Mouse (Mus musculus) erythroid progenitor cell, adult 5-6 weeks (primary cell): ENCODE results near the gene Ssmem1. TPM values are rescaled to one million over a fixed set of nuclear protein-coding genes. Genes with fewer than 3 reads are reported as not detected.

Experiments
- ATAC-seq: replicated peaks from 2 replicates; pipeline ENCODE4 v1.8.0; 2016; ENCODE audit warnings: moderate number of reproducible peaks, mild to moderate bottlenecking, moderate TSS enrichment, inconsistent platforms; ENCODE audit not compliant: poor library complexity, low FRiP score, severe bottlenecking
- total RNA-seq, 2 experiments: library from RNA; stranded (forward) in 1 of 2; stranded (reverse) in 1 of 2; fragments of 150-400 nt in 1 of 2; fragments of 186-747, 209-891 nt in 1 of 2; gene quantifications; 2 replicates each; pipeline versions ENCODE4 v1.2.3 to v1.2.4; 2015 to 2017; ENCODE audit warnings: low replicate concordance in 2 of 2

The Ssmem1 gene
- total RNA-seq, 2 experiments from 2014 or later: not detected

GRCm38 (mm10) chr6:30551644-30552580 lies 42.3 kb downstream of the Ssmem1 start:
- ATAC-seq: no peak

- no peak for ATAC-seq
Observed at GRCm38 (mm10) chr6:30552628-30553027, 43.0 kb downstream of the Ssmem1 start.

DNA sequence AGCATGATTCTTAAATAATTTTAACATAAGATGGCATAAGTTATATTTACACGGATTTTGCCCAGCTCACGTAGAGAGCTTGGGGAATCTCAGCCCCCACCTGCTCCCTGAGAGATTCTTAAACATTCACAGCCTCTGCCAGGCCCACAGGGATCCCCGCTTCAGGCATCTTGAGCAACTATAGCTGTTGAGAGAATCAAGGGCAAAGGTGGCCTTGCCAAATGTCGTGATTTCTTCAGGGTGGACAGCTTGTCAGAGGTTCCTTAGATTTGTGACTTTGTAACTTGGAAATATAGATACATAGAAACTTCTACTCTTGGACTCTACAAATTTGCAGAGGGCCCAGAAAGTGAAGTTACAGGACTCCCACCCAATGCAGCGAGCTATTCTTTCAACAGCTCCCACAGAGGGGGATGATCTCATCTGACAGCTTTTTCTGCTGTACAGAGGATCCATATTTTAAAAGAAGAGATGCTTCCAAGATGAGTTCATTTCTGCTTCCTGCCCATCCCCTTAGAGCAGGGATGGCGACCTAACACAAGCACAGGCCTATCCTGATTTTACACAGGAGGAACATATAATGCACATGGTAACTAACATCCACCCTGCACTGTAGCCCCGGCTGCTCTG lies 43.8 kb downstream of the Ssmem1 start:
- ATAC-seq: no peak

- no peak for ATAC-seq
Observed at GRCm38 (mm10) chr6:30554092-30554491, 44.4 kb downstream of the Ssmem1 start.

DNA sequence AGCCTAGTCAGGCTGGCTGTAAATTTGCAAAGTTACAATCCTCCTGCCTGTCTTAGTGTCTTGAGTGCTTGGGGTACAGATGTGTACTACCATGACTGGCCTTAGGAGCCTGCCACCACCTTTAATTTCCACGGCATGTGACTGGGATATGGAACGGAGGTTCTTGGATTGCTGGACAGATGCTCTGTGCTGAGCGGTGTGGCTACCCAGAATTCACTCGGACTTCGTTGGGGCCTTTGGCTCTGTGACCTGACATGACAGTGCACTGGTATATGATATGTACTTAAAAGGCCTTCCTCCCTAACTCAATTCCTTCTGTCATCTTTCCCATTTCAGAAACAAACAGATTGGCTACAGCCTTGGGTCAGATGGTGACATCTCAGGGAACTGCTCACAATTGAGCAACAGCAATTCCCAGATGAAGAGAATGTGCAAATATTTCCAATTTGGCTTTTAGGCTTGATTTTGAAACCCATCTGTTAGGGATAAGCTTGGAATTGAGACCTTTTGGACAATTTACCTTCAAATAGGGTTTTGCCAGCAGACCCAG lies 45.0 kb downstream of the Ssmem1 start:
- ATAC-seq: no peak

GRCm38 (mm10) chr6:30556080-30556479 lies 46.4 kb downstream of the Ssmem1 start:
- no peak for ATAC-seq

DNA sequence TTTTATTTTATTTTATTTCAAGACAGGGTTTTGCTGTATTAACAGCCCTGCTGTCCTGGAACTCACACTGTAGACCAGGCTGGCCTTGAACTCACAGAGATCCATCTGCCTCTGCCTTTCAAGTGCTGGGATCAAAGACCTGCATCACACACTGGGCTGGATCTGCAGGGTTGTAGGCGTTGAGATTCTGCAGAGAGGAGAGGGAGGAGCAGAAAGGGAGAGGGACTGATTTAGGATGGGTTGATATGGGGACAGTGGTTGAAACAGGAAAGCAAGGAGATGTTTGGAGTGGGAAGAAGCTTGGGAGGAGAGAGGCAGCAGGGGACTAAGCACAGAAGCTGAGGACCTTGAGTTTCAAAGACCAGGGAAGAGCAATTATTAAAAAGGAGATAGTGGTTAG lies 50.1 kb downstream of the Ssmem1 start:
- ATAC-seq: no peak

GRCm38 (mm10) chr6:30562132-30562531 lies 52.5 kb downstream of the Ssmem1 start:
- ATAC-seq: no peak

DNA sequence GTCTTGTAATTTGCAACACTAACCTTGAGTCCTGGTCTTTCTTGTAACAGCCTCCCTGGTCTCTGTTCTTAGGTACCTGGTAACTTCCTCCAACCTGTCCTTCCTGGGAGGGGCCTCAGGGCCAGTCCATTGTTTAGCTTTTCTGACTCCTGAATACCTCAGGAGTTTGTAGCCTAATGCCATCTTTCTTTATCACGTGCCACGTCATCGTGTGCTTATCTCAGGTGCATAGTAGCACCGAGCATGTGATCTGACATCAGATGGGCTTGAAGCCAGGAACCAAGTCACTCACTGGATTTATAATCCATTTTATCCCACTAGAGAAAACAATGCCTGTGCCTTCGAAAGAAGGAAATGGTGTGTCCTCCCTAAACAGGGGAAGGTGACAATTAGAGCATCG lies 53.9 kb downstream of the Ssmem1 start:
- no peak for ATAC-seq

- ATAC-seq: no peak
Observed at GRCm38 (mm10) chr6:30564051-30564450, 54.4 kb downstream of the Ssmem1 start.

DNA sequence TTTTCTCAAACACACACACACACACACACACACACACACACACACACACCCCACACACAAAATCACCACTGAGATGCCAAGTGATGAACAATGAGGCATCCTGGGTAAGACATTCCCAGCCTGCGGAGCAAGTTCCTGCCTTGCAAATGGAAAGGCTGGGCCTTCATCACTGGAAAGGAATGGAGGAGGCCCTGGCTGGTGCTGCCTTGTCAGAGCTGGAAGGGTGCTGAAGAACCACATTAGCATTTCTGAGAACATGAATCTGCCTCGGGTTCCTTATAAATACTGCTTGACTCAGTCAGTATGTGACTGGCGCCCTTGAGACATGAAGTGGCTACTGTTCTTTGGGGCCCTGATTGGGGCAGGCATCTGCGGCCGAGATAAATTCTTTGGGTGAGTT lies 58.4 kb downstream of the Ssmem1 start, which contains the start of gene Cpa4:
Gene Cpa4 (plus strand): TSS at position 301 of the 400 bp plus-strand sequence.
- no peak for ATAC-seq

GRCm38 (mm10) chr6:30569331-30569730 lies 59.7 kb downstream of the Ssmem1 start:
- ATAC-seq: no peak

Other genes starting within 250 kb of the Ssmem1 start
- 26.8 and 29.9 TPM in 2 replicates for gene Ube2h, start 205.3 kb upstream of the Ssmem1 start, total RNA-seq (2015; ENCODE audit: low replicate concordance)
- gene Ube2h, start 205.3 kb upstream of the Ssmem1 start, total RNA-seq (2017; ENCODE audit: low replicate concordance): 36.9 and 47.2 TPM in 2 replicates
- gene Zc3hc1, start 118.8 kb upstream of the Ssmem1 start, total RNA-seq (2015; ENCODE audit: low replicate concordance): 8.4 and 21.6 TPM in 2 replicates
- gene Zc3hc1, start 118.8 kb upstream of the Ssmem1 start, total RNA-seq (2017; ENCODE audit: low replicate concordance): 9.1 and 13.9 TPM in 2 replicates
- 15.5 and 15.9 TPM in 2 replicates for gene Klhdc10, start 108.0 kb upstream of the Ssmem1 start, total RNA-seq (2015; ENCODE audit: low replicate concordance)
- gene Klhdc10, start 108.0 kb upstream of the Ssmem1 start, total RNA-seq (2017; ENCODE audit: low replicate concordance): 18.1 and 23.1 TPM in 2 replicates
- 54.5 and 55.5 TPM in 2 replicates for gene Tmem209, start 66 bp upstream of the Ssmem1 start, total RNA-seq (2015; ENCODE audit: low replicate concordance)
- gene Tmem209, start 66 bp upstream of the Ssmem1 start, total RNA-seq (2017; ENCODE audit: low replicate concordance): 47.7 and 61.2 TPM in 2 replicates
- gene Cpa2, start 31.7 kb downstream of the Ssmem1 start, total RNA-seq (2015; ENCODE audit: low replicate concordance): not detected in 2 replicates
- gene Cpa2, start 31.7 kb downstream of the Ssmem1 start, total RNA-seq (2017; ENCODE audit: low replicate concordance): not detected in 2 replicates
- not detected in 2 replicates for gene Cpa4, start 58.5 kb downstream of the Ssmem1 start, total RNA-seq (2015; ENCODE audit: low replicate concordance)
- not detected in 2 replicates for gene Cpa4, start 58.5 kb downstream of the Ssmem1 start, total RNA-seq (2017; ENCODE audit: low replicate concordance)
- gene Cpa5, start 101.2 kb downstream of the Ssmem1 start, total RNA-seq (2015; ENCODE audit: low replicate concordance): not detected in 2 replicates
- gene Cpa5, start 101.2 kb downstream of the Ssmem1 start, total RNA-seq (2017; ENCODE audit: low replicate concordance): not detected in 2 replicates
- not detected in 2 replicates for gene Cpa1, start 129.4 kb downstream of the Ssmem1 start, total RNA-seq (2015; ENCODE audit: low replicate concordance)
- gene Cpa1, start 129.4 kb downstream of the Ssmem1 start, total RNA-seq (2017; ENCODE audit: low replicate concordance): not detected in 2 replicates
- 3.2 and 49.0 TPM in 2 replicates for gene Cep41, start 183.9 kb downstream of the Ssmem1 start, total RNA-seq (2015; ENCODE audit: low replicate concordance)
- 3.1 and 5.5 TPM in 2 replicates for gene Cep41, start 183.9 kb downstream of the Ssmem1 start, total RNA-seq (2017; ENCODE audit: low replicate concordance)
- gene Mest, start 213.7 kb downstream of the Ssmem1 start, total RNA-seq (2015; ENCODE audit: low replicate concordance): not detected in 2 replicates
- gene Mest, start 213.7 kb downstream of the Ssmem1 start, total RNA-seq (2017; ENCODE audit: low replicate concordance): not detected in 2 replicates